Mouse (Mus musculus) erythroid progenitor cell, adult 5-6 weeks (primary cell): ENCODE data around the gene Slc41a2. TPM values are rescaled to one million over a fixed set of nuclear protein-coding genes. Genes with fewer than 3 reads are reported as not detected.

ENCODE experiments used
- ATAC-seq: replicated peaks from 2 replicates; pipeline ENCODE4 v1.8.0; 2016; ENCODE audit warnings: moderate number of reproducible peaks, mild to moderate bottlenecking, moderate TSS enrichment, inconsistent platforms; ENCODE audit not compliant: poor library complexity, low FRiP score, severe bottlenecking
- total RNA-seq, 2 experiments: library from RNA; stranded (forward) in 1 of 2; stranded (reverse) in 1 of 2; fragments of 150-400 nt in 1 of 2; fragments of 186-747, 209-891 nt in 1 of 2; gene quantifications; 2 replicates each; pipeline versions ENCODE4 v1.2.3 to v1.2.4; 2015 to 2017; ENCODE audit warnings: low replicate concordance in 2 of 2

Slc41a2 gene
- total RNA-seq, 2 experiments from 2014 or later, result not detected

GRCm38 (mm10) chr10:83322551-83323100, 15.1 kb downstream of the Slc41a2 start:
- no peak for ATAC-seq

DNA sequence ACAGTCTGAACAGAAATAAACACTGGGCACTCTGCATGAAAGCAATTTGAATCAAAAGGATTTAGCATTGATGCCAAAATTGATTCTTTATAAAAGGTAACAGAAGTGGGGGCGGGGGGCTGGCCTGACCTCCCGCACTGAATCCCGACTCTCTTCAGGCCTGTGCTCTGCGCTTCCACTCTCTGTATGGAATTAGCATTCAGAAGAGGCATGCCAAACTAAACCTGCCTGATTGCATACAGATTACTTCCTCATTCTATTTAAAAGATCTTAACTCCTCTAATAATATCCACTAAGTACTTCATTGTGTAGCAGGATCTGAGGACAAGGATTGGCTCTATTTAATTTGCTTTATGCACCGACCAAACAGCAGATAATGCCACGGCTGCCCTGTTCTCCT, 16.2 kb downstream of the Slc41a2 start:
- ATAC-seq, result no peak

- no peak for ATAC-seq
These were observed 16.8 kb downstream of the Slc41a2 start for GRCm38 (mm10) chr10:83320870-83321269.

DNA sequence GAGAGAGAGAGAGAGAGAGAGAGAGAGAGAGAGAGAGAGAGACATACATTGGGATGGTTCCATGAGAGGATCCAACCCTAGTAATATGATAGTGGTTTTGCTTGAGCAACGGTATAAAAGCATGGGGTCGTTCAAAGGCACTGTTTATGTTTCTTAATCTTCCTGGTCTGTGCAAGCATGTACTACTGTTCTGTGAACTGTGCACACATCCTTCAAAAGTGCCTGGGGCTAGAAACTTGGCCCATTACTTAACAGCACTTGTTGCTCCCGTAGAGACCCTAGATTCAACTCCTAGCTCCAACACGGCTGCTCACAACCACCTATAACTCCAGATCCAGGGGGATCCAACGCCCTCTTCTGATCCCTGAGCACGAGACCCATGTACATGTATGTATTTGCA, 17.3 kb downstream of the Slc41a2 start:
- no peak for ATAC-seq

DNA sequence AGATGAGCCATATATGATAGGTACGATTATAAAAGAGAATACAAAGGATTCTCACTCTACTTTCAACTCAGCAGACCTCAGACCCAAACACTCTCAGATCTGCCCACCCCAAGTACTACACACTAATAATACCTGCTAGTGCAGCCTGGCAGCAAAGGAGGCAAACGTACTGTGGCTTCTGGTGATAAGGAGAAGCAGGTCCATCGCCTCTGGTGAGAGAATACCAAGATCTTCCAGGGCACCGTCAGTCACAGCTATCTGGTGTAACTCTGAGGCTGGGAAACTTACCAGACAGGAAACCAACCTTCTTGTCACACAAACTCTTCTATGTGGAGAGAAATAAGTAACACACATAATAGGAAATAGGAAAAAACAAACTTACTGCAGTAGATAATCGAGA, 24.6 kb downstream of the Slc41a2 start:
- no peak for ATAC-seq

GRCm38 (mm10) chr10:83310356-83310755, 27.3 kb downstream of the Slc41a2 start:
- ATAC-seq, result no peak

- ATAC-seq, result no peak
These were observed 36.0 kb downstream of the Slc41a2 start for GRCm38 (mm10) chr10:83301687-83302086.

- ATAC-seq, result no peak
These were observed 36.6 kb downstream of the Slc41a2 start for GRCm38 (mm10) chr10:83301054-83301453.

- ATAC-seq, result no peak
These were observed 40.7 kb downstream of the Slc41a2 start for GRCm38 (mm10) chr10:83297017-83297416.

- ATAC-seq, result no peak
These were observed 42.9 kb downstream of the Slc41a2 start for GRCm38 (mm10) chr10:83294746-83295145.

DNA sequence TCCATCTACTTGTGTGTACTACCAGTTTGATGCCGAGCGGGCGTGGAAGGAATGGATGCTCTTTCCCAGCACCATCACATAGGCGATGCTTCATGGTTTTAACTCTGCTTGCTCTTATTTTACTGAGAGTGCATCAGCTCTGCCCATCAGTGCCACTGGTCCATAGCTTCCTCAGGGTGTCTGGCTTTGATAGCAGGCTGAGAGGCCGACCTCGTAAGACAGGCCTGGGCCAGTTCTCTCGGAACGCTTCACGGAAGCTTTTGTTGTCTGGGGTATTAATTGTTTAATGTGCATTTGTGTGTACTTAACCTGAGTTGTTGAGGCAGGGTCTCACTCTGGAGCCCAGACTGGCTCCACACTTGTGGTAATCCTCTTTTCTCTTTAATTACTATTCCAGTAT, 44.3 kb downstream of the Slc41a2 start:
- ATAC-seq, result no peak

- ATAC-seq, result no peak
These were observed 46.0 kb downstream of the Slc41a2 start for GRCm38 (mm10) chr10:83291731-83292130.

DNA sequence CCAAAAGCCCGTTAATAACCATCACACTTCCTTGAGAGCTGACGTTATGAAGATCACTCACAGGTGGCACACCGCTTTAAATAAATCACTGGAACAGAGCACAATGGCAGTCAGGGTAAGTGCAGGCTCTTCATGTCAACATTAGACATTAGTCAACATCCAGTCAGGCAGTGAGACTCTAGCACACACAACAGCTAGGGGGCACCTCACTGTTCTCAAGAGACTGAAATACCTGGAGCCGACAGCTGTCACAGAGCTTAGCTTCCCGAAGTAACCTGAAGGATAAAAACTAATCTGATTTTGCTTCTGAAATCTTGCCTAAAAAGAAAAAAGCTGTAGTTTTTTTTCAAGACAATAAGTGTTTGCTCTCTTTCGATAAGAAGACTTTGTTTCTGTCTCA, 49.9 kb downstream of the Slc41a2 start:
- ATAC-seq, result no peak

- no peak for ATAC-seq
These were observed 51.3 kb downstream of the Slc41a2 start for GRCm38 (mm10) chr10:83286399-83286798.

- ATAC-seq, result no peak
These were observed 51.9 kb downstream of the Slc41a2 start for GRCm38 (mm10) chr10:83285724-83286256.

DNA sequence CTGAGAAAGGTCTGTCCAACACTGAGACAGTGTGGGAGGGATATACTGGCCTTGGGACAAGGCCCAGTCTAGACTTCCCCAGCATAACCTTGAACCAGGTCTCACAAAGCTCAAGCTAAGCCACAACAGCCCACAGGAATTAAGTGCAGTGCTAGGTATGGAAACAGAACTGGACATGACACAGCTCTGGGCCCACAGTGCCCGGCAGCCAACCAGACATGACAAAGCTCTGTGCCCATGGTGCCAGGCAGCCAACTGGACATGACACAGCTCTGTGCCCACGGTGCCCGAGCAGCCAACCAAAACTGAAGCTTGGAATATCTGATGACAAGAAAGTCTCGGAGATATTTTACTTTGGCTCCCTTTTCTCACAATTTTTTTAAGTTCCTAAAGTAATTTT, 52.8 kb downstream of the Slc41a2 start:
- no peak for ATAC-seq

- ATAC-seq, result no peak
These were observed 71.0 kb downstream of the Slc41a2 start for GRCm38 (mm10) chr10:83266731-83267130.

GRCm38 (mm10) chr10:83266241-83266640, 71.4 kb downstream of the Slc41a2 start:
- no peak for ATAC-seq

- ATAC-seq, result no peak
These were observed 73.0 kb downstream of the Slc41a2 start for GRCm38 (mm10) chr10:83264680-83265079.

DNA sequence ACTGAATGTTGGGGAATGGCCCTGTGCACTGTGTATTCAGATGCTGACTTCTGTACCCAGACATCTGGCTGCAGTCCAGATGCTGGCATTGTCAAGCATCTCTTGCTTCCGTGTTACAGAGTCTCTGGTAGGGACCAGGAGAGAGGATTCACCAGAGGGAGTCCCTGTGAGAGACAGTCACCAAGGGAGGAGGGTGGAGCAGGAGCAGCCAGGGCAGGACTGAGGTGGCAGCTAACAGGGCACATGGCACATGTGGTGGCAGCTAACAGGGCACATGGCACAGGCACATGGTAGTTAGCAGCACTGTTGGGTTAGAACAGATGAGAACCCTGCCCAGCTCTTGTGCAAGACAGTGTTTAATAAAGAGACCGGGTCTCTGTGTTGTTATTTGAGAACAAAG, 73.6 kb downstream of the Slc41a2 start:
- no peak for ATAC-seq

DNA sequence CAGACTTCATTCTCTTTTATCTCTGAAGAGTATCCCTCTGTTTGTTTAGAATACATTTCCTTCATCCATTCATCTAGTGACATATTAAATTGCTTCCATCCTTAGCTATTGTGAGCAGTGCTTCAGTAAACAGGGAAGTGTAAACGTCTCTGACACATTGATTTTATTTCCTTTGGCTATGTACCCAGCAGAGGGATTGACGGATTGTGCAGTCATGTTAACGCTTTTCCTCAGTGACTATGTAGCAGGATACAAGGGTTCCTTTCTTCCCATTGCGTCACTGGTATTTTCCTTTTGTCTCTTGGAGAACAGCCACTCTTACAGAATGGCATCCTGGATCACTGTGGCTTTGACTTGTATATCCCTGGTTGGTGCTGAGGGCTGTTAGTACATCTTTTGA, 76.4 kb downstream of the Slc41a2 start:
- ATAC-seq, result no peak

DNA sequence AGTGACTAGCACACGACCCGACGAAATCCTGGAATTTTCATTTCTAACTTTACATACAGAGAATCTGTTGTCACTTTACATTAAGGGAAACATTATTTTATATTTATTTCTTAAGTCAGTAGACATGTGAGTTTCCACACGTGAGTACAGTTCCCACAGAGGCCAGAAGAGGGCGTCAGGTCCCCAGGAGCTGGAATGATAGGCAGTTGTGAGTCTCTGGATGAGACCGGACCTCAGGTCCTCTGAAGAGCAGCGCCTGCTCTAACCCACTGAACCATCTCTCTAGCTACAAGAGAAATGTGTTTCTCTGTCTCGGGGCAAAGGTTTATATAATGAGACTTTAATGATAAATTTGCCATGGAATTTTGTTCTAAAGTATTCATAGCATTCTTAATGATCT, 86.3 kb downstream of the Slc41a2 start:
- no peak for ATAC-seq
